8 mouse cellular contexts compared by ENCODE assay signal in the genomic region with DNA sequence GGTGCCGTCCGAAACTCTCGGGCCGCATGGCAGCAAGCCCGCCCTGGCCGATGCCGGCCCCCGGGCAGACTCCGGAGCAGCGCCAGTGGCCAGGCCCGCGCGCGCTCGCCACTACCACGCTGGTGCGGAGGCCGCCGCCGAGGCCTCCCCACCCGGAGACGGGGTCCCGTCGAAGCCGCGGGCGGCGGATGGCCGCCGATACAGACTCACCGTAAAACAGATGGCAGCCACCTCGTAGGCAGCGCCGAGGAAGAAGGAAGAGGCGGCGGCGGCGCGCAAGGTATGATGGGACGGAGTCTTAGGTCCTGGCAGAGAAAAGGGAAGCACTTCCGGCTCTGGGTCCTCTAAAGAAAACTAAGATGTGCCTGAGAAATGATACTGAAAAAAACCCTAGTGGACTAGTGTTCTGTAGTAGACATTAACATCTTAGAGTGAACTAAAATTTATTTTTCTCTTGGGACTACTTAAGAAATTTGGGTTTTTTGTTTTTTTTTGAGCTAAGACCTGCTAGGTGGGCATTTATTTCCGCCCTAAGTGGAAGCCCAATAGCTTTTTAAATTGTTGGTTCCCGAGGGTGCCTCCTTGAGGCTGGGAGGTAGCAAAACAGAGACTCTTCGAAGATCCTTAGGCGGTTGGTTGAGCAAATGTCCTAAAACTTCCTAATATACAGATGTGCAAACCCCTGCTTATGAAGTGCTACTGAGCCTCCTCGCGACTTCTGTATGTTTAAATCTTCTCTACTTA. TPM values are rescaled to one million over a fixed set of nuclear protein-coding genes. Genes with fewer than 3 reads are reported as not detected.
A peak's percentile ranks its signal among the peaks of the same experiment; 100 is the strongest.
DNase-seq lines count a peak whose midpoint lies in the region; ATAC-seq and TF ChIP-seq lines count a peak whose summit lies in the region.

Gene Rpl32, minus strand, starts transcription at position 260 of the 744 bp plus-strand sequence.

- TF ChIP-seq POLR2A in heart, adult 2 months (IDR thresholded peaks at IDR 0.05; ENCODE audit: insufficient read depth, low read depth, low read length), result peak; percentile 90

- DNase-seq in 3T3-L1 (ENCODE audit: low read depth, low spot score), result peak; percentile 96
- peak; percentile 64 to 70 for DNase-seq in adrenal gland, postnatal 4 days (ENCODE audit: low spot score in 2 of 2)
- peak; percentile 97 for DNase-seq in embryonic facial prominence, embryonic 14.5 days (ENCODE audit: low spot score)
- DNase-seq in heart, adult 2 months, result peak; percentile 92
- DNase-seq in kidney, adult 8-10 months, result peak; percentile 89
- peak; percentile 88 to 91 for DNase-seq in spleen, postnatal 10 days (ENCODE audit: low spot score in 2 of 2)

- peak within 1 kb of the TSS; percentile 100 for H3K9ac ChIP-seq in embryonic facial prominence, embryonic 14.5 days (ENCODE audit: low read depth, low read length)
- peak within 1 kb of the TSS; percentile 99 for H3K9ac ChIP-seq in heart, adult 2 months (ENCODE audit: low read depth, low read length)
- peak within 1 kb of the TSS; percentile 99 for H3K9ac ChIP-seq in limb, embryonic 13.5 days
- peak within 1 kb of the TSS; percentile 96 for H3K9ac ChIP-seq in midbrain, embryonic 16.5 days (ENCODE audit: low read depth, low read length)

- H3K27ac ChIP-seq in embryonic facial prominence, embryonic 14.5 days (replicated peaks; ENCODE audit: low read depth, low read length), result peak within 1 kb of the TSS; percentile 96
- peak within 1 kb of the TSS; percentile 98 for H3K27ac ChIP-seq in heart, adult 2 months
- H3K27ac ChIP-seq in limb, embryonic 13.5 days, result peak within 1 kb of the TSS; percentile 97
- H3K27ac ChIP-seq in midbrain, embryonic 16.5 days (ENCODE audit: low read length), result peak within 1 kb of the TSS; percentile 95

- 0 out of 2 replicates have a peak, but pooled peaks cover 3% of the 10 kb centered on the region for H3K79me2 ChIP-seq in heart, adult 2 months (replicated peaks; ENCODE audit: control insufficient read depth, insufficient read depth, low read length)

- H3K4me3 ChIP-seq in embryonic facial prominence, embryonic 14.5 days (ENCODE audit: low read depth, low read length), result peak within 1 kb of the TSS; percentile 97
- peak within 1 kb of the TSS; percentile 99 for H3K4me3 ChIP-seq in heart, adult 2 months
- H3K4me3 ChIP-seq in limb, embryonic 13.5 days, result peak within 1 kb of the TSS; percentile 100
- peak within 1 kb of the TSS; percentile 97 for H3K4me3 ChIP-seq in midbrain, embryonic 16.5 days (ENCODE audit: low read depth, low read length)

- TF ChIP-seq CTCF in heart, adult 2 months (IDR thresholded peaks at IDR 0.05), result peak; percentile 84

- H3K27me3 ChIP-seq in embryonic facial prominence, embryonic 14.5 days (replicated peaks; ENCODE audit: control insufficient read depth, insufficient read depth, low read length), result no peaks in the 10 kb centered on the region
- no peaks in the 10 kb centered on the region for H3K27me3 ChIP-seq in heart, adult 2 months (ENCODE audit: control insufficient read depth, insufficient read depth, low read length)
- no peaks in the 10 kb centered on the region for H3K27me3 ChIP-seq in limb, embryonic 13.5 days
- H3K27me3 ChIP-seq in midbrain, embryonic 16.5 days (ENCODE audit: control insufficient read depth, insufficient read depth, low read depth, low read length), result no peaks in the 10 kb centered on the region

- H3K4me2 ChIP-seq in embryonic facial prominence, embryonic 14.5 days (ENCODE audit: low read depth, low read length), result peak within 1 kb of the TSS; percentile 72
- H3K4me2 ChIP-seq in limb, embryonic 13.5 days (replicated peaks), result peak within 1 kb of the TSS; percentile 96
- H3K4me2 ChIP-seq in midbrain, embryonic 16.5 days (ENCODE audit: low read length), result peak within 1 kb of the TSS; percentile 69

- TF ChIP-seq EP300 in heart, adult 2 months (IDR thresholded peaks at IDR 0.05; ENCODE audit: insufficient read depth, low read depth, low read length), result no peak

- peaks cover 37% of the 10 kb centered on the region for H3K36me3 ChIP-seq in embryonic facial prominence, embryonic 14.5 days (ENCODE audit: control insufficient read depth, insufficient read depth, low read length)
- peaks cover 13% of the 10 kb centered on the region for H3K36me3 ChIP-seq in heart, adult 2 months (ENCODE audit: control insufficient read depth, insufficient read depth, low read length)
- H3K36me3 ChIP-seq in limb, embryonic 13.5 days, result peaks cover 39% of the 10 kb centered on the region
- H3K36me3 ChIP-seq in midbrain, embryonic 16.5 days (ENCODE audit: control insufficient read depth, insufficient read depth, low read length), result peaks cover 18% of the 10 kb centered on the region

- ATAC-seq in embryonic facial prominence, embryonic 14.5 days (ENCODE audit: low read depth), result peak; percentile 90
- ATAC-seq in limb, embryonic 13.5 days (ENCODE audit: low FRiP score, low read depth), result peak; percentile 86
- ATAC-seq in midbrain, embryonic 16.5 days, result peak; percentile 90

- WGBS in embryonic facial prominence, embryonic 14.5 days, result under 1% methylated on average over 46 of the region's 47 CpGs
- WGBS in heart, adult 2 months, result 1% methylated on average over 47 of the region's 47 CpGs
- under 1% methylated on average over 47 of the region's 47 CpGs for WGBS in limb, embryonic 13.5 days
- WGBS in midbrain, embryonic 16.5 days, result under 1% methylated on average over 47 of the region's 47 CpGs

- no peaks in the 10 kb centered on the region for H3K9me3 ChIP-seq in embryonic facial prominence, embryonic 14.5 days (ENCODE audit: control insufficient read depth, low read length)
- H3K9me3 ChIP-seq in limb, embryonic 13.5 days, result no peaks in the 10 kb centered on the region
- no peaks in the 10 kb centered on the region for H3K9me3 ChIP-seq in midbrain, embryonic 16.5 days (replicated peaks; ENCODE audit: control insufficient read depth, low read length, poor library complexity, severe bottlenecking)

- intact Hi-C loops in heart, adult 2 months (cut with DNase I), result loop anchor here (5.0 kb wide), 1 partner anchor 206 kb away; the partner anchor contains the start of gene Mkrn2

- peaks cover 11% of the 10 kb centered on the region for H3K4me1 ChIP-seq in embryonic facial prominence, embryonic 14.5 days (ENCODE audit: control insufficient read depth, insufficient read depth, low read length)
- H3K4me1 ChIP-seq in heart, adult 2 months (ENCODE audit: control insufficient read depth, insufficient read depth, low read length), result peaks cover 10% of the 10 kb centered on the region
- peaks cover 20% of the 10 kb centered on the region for H3K4me1 ChIP-seq in limb, embryonic 13.5 days
- H3K4me1 ChIP-seq in midbrain, embryonic 16.5 days (ENCODE audit: control insufficient read depth, insufficient read depth, low read length), result peaks cover 17% of the 10 kb centered on the region

RNA-seq across cellular contexts. Expression of gene Rpl32, which starts in this region (rescaled TPM):
- 1,000 to 10,000 TPM; 1,843 to 1,894 TPM for total RNA-seq in adrenal gland, postnatal 4 days (2021)
- polyA plus RNA-seq in embryonic facial prominence, embryonic 14.5 days (2014; fragmentation: Nextera tagmentation; extraction: Ambion mirVana), result 2,245 and 2,432 TPM in 2 replicates
- total RNA-seq in heart, adult 2 months (2021), result 100 to 1,000 TPM; 579 to 679 TPM
- polyA plus RNA-seq in heart, adult 2 months (2012; rRNA removed), result 328 and 413 TPM in 2 replicates
- polyA plus RNA-seq in limb, embryonic 13.5 days (2015; fragmentation: Nextera tagmentation; extraction: Ambion mirVana), result 2,055 and 2,057 TPM in 2 replicates
- polyA plus RNA-seq in midbrain, embryonic 16.5 days (2015; fragmentation: Nextera tagmentation; extraction: Ambion mirVana), result 855 and 922 TPM in 2 replicates

Comparison
In these comparisons a context has a peak if more than half of its experiments do, and no peak if none do; other contexts are left out.
1. Peak in every context shown above with its lines: DNase-seq, ATAC-seq, H3K4me3 ChIP-seq and H3K27ac ChIP-seq.